Mouse (Mus musculus): ENCODE results near the gene C1qtnf6.

DNA sequence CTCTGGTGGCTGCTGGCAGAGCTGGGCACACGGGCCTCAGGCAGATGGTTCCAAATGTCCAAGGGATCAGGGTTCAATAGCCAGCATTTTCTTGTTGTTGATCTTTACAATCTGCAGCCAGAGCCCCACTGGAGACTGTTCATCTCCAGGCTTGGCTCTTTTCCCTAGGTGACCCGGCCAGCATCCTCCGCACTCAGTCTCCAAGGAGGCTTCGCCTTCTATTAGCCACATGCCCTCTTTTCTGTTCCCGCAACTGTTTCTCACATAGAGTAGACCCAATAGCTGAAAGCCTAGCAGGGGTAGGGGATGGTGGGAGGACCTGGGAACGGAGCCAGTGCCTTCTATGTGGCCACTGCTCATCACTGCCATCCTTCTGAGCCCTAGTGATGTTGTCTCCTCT, 57.8 kb downstream of the C1qtnf6 start:
- no peak for TF ChIP-seq EP300 (IDR thresholded peaks at IDR 0.05)
- no peak for TF ChIP-seq CTCF (IDR thresholded peaks at IDR 0.05)

Measured in lung, postnatal 0 days (tissue).